Mouse (Mus musculus) C2C12 (cell line): ENCODE measurements around the gene Impg1. TPM values are rescaled to one million over a fixed set of nuclear protein-coding genes. Genes with fewer than 3 reads are reported as not detected.

Experiments used
- H3K27me3 ChIP-seq: one replicate; pipeline ENCODE4 v1.6.1; 2011; ENCODE audit not compliant: control insufficient read depth, insufficient read depth, insufficient read length
- H3K36me3 ChIP-seq: one replicate; pipeline ENCODE4 v1.6.1; 2011; ENCODE audit not compliant: control insufficient read depth, insufficient read depth
- H3K4me3 ChIP-seq: one replicate; pipeline ENCODE4 v1.5.1; 2011; ENCODE audit warnings: mild to moderate bottlenecking, control low read depth; ENCODE audit not compliant: poor library complexity, insufficient read depth, severe bottlenecking
- H3K79me2 ChIP-seq: one replicate; pipeline ENCODE4 v1.6.1; 2011; ENCODE audit not compliant: control insufficient read depth, insufficient read depth
- H3K79me3 ChIP-seq: one replicate; pipeline ENCODE4 v1.6.1; 2011; ENCODE audit warnings: low read depth, control low read depth
- H3ac ChIP-seq: one replicate; pipeline ENCODE3; 2011; ENCODE audit warnings: low read depth; ENCODE audit not compliant: control insufficient read depth, insufficient read length
- CEBPB ChIP-seq: IDR thresholded peaks from one replicate; pipeline ENCODE4 v1.6.1; 2011; ENCODE audit warnings: low read depth, mild to moderate bottlenecking, control low read depth, moderate library complexity
- CTCF ChIP-seq: IDR thresholded peaks from one replicate; pipeline ENCODE4 v1.5.1; 2011; ENCODE audit not compliant: control insufficient read depth, insufficient read depth, insufficient read length
- FOSL1 ChIP-seq: IDR thresholded peaks from one replicate; pipeline ENCODE4 v1.8.0; 2011; ENCODE audit warnings: mild to moderate bottlenecking, low read length; ENCODE audit not compliant: poor library complexity, insufficient read depth, severe bottlenecking
- MAX ChIP-seq: IDR thresholded peaks from one replicate; pipeline ENCODE4 v1.6.1; 2011; ENCODE audit warnings: mild to moderate bottlenecking, control low read depth
- MYOD1 ChIP-seq: IDR thresholded peaks from one replicate; pipeline ENCODE4 v1.6.1; 2011; ENCODE audit warnings: low read depth; ENCODE audit not compliant: control insufficient read depth, insufficient read length
- MYOG ChIP-seq: IDR thresholded peaks from one replicate; pipeline ENCODE4 v1.6.1; 2011; ENCODE audit not compliant: control insufficient read depth, insufficient read length; ENCODE audit errors: extremely low read depth
- USF1 ChIP-seq: IDR thresholded peaks from one replicate; pipeline ENCODE4 v1.6.1; 2011; ENCODE audit warnings: low read depth, mild to moderate bottlenecking, control low read depth, moderate library complexity
- polyA plus RNA-seq: library from polyadenylated mRNA; unstranded; fragments of >200 nt; fragmentation: generic; extraction: Trizol; gene quantifications from one replicate; pipeline ENCODE4 v1.2.1, GENCODE M21; 2012; ENCODE audit warnings: missing spikeins

The Impg1 gene
- polyA plus RNA-seq, 1 experiment = not detected

- TF ChIP-seq MAX = no peak
- no peak for TF ChIP-seq MYOD1
- no peak for TF ChIP-seq MYOG
- no peak for TF ChIP-seq CTCF
- no peak for TF ChIP-seq FOSL1
- TF ChIP-seq USF1 = no peak
- TF ChIP-seq CEBPB = no peak
- Histone ChIP-seq H3ac (no peak overlapping the region), H3K79me2 (no peaks in the 10 kb centered on the region), H3K79me3 (no peaks in the 10 kb centered on the region), H3K27me3 (no peaks in the 10 kb centered on the region), H3K4me3 (no peak overlapping the region), H3K36me3 (no peaks in the 10 kb centered on the region)
Observed at GRCm38 (mm10) chr9:80306853-80307252, 158.4 kb downstream of the Impg1 start.

DNA sequence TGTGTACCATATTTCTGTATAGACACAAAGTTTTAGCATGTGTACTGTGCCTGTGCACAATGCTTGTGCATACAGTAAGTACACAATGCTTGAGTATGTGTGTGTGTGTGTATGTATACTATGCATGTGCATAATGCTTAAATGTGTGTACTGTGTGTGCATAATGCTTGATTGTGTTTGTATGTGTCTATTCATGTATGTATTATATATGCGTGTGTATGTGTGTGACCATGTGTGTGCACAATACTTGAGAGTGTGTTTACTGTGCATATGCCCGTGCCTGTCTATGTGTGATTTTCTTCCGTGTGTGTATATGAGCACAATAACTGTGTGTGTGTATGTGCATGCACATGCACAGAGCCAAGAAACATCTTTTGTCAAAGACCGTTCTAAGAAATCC, 158.9 kb downstream of the Impg1 start:
- TF ChIP-seq MAX (no peak), USF1 (no peak), MYOG (no peak), CTCF (no peak), MYOD1 (no peak), FOSL1 (no peak), CEBPB (no peak)
- Histone ChIP-seq H3K36me3 (no peaks in the 10 kb centered on the region), H3K79me2 (no peaks in the 10 kb centered on the region), H3K79me3 (no peaks in the 10 kb centered on the region), H3K27me3 (no peaks in the 10 kb centered on the region), H3ac (no peak overlapping the region), H3K4me3 (no peak overlapping the region)

DNA sequence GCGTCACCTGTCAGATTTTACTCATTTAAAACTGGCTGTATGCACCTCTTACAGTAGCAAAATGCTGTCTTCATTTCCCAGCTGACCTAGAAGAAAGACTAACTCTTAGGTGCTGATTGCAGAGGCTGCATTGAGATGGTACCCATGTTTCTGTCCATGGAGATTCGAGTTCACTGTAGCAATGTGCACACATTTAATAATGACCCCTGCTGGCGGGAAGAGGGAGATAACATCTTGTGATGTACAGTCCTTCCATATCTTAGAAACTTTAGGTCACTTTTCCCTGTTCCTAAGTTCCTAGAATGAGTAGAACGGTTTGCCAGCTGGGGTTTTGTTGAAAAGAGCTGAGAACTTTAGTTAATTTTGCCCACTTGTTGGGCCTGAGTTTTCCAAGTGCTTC, 161.8 kb downstream of the Impg1 start:
- Histone ChIP-seq H3K27me3 (no peaks in the 10 kb centered on the region), H3K4me3 (no peak overlapping the region), H3K79me3 (no peaks in the 10 kb centered on the region), H3K79me2 (no peaks in the 10 kb centered on the region), H3K36me3 (no peaks in the 10 kb centered on the region), H3ac (no peak overlapping the region)
- no peak for TF ChIP-seq MYOD1
- no peak for TF ChIP-seq FOSL1

- Histone ChIP-seq H3K79me2 (no peaks in the 10 kb centered on the region), H3K27me3 (no peaks in the 10 kb centered on the region), H3ac (no peak overlapping the region), H3K36me3 (no peaks in the 10 kb centered on the region), H3K4me3 (no peak overlapping the region), H3K79me3 (no peaks in the 10 kb centered on the region)
- no peak for TF ChIP-seq MAX
- TF ChIP-seq USF1 = no peak
- no peak for TF ChIP-seq MYOD1
- TF ChIP-seq FOSL1 = no peak
- TF ChIP-seq MYOG = no peak
Observed at GRCm38 (mm10) chr9:80299031-80299430, 166.2 kb downstream of the Impg1 start.

DNA sequence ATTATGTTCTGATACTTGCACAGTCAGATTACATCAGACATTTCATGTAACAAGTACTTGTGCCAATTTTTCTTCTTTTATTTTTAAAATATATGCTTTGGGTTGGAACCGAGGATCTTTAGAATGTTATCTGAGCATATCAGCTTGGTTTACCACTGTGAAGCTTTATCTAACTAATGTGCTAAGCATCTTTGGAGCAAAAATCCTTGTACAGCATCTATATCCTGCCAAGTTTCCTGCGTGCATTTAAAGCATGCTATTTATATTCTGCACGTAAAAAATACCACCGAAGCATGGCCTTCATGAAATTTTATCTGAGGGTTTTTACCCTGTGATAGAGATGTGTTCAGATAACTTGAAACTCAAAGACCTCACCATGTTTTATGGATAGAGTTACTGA, 169.2 kb downstream of the Impg1 start:
- Histone ChIP-seq H3K79me3 (no peaks in the 10 kb centered on the region), H3K4me3 (no peak overlapping the region), H3K79me2 (no peaks in the 10 kb centered on the region), H3K36me3 (no peaks in the 10 kb centered on the region), H3ac (no peak overlapping the region), H3K27me3 (no peaks in the 10 kb centered on the region)
- TF ChIP-seq USF1 = no peak

GRCm38 (mm10) chr9:80293056-80293584, 172.2 kb downstream of the Impg1 start:
- H3K4me3 ChIP-seq = no peak overlapping the region
- no peaks in the 10 kb centered on the region for H3K36me3 ChIP-seq
- TF ChIP-seq MYOG (no peak), CTCF (no peak), USF1 (no peak), FOSL1 (no peak), MYOD1 (no peak), MAX (no peak), CEBPB (no peak)
- no peak overlapping the region for H3ac ChIP-seq
- H3K79me2 ChIP-seq = no peaks in the 10 kb centered on the region
- no peaks in the 10 kb centered on the region for H3K79me3 ChIP-seq
- H3K27me3 ChIP-seq = no peaks in the 10 kb centered on the region

DNA sequence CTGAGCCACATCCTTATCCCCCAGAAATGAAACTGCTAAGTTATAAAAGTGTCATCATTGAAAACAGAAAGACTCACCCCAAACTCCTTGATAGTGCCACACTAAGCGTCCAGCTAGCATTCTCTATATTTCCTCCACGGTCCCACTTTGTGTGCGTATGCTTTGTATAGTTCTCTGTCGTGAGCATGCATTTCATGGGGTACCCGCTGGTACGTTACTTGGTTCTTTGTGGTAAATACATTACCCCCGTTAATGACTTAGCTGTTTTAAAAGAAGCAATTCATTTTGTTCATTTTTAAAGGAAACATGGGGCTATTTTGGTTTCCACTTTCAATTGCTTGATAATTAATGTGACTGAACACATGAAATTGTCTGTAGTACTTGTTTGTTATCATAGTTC, 178.4 kb downstream of the Impg1 start:
- no peak overlapping the region for H3K4me3 ChIP-seq
- no peaks in the 10 kb centered on the region for H3K36me3 ChIP-seq
- TF ChIP-seq USF1 = no peak
- no peak for TF ChIP-seq MYOG
- no peak for TF ChIP-seq CTCF
- no peak for TF ChIP-seq MYOD1
- TF ChIP-seq MAX = no peak
- no peak for TF ChIP-seq CEBPB
- TF ChIP-seq FOSL1 = no peak
- no peak overlapping the region for H3ac ChIP-seq
- H3K79me2 ChIP-seq = no peaks in the 10 kb centered on the region
- no peaks in the 10 kb centered on the region for H3K79me3 ChIP-seq
- no peaks in the 10 kb centered on the region for H3K27me3 ChIP-seq
